Mouse (Mus musculus) thymus, postnatal 36 days (tissue): ENCODE data around the gene Socs4.

Experiments used
- DNase-seq, 2 experiments: peaks; one replicate each; pipeline ENCODE4 v3.0.0; 2022; ENCODE audit warnings: mixed read lengths in 2 of 2

The Socs4 gene

GRCm38 (mm10) chr14:47341811-47342291, 65.1 kb downstream of the Socs4 start:
- no peak for DNase-seq
